Mouse (Mus musculus) G1E-ER4 (cell line): ENCODE results near the gene Ubn2. TPM values are rescaled to one million over a fixed set of nuclear protein-coding genes. Genes with fewer than 3 reads are reported as not detected.

Experiments used
- GATA1 ChIP-seq: IDR thresholded peaks from one replicate; pipeline ENCODE4 v1.8.0; 2012; ENCODE audit warnings: low read length, inconsistent platforms
- polyA plus RNA-seq: library from polyadenylated mRNA; stranded (reverse); fragments of >175 nt; gene quantifications from 2 replicates; pipeline ENCODE4 v1.2.3, GENCODE M21; 2012

Gene Ubn2
- polyA plus RNA-seq, 1 experiment: 5.6 TPM

GRCm38 (mm10) chr6:38532500-38533420, 99.0 kb downstream of the Ubn2 start:
- TF ChIP-seq GATA1: no peak

- TF ChIP-seq GATA1: no peak
Measured at GRCm38 (mm10) chr6:38533428-38534405, 100.0 kb downstream of the Ubn2 start, which contains the start of gene Fmc1. Gene Fmc1, plus strand, starts transcription at chr6:38533502.

GRCm38 (mm10) chr6:38534640-38535365, 101.1 kb downstream of the Ubn2 start:
- TF ChIP-seq GATA1: no peak

GRCm38 (mm10) chr6:38535366-38535690, 101.6 kb downstream of the Ubn2 start:
- no peak for TF ChIP-seq GATA1

- no peak for TF ChIP-seq GATA1
Measured at GRCm38 (mm10) chr6:38535788-38536187, 102.0 kb downstream of the Ubn2 start.

- no peak for TF ChIP-seq GATA1
Measured at GRCm38 (mm10) chr6:38547707-38548106, 114.0 kb downstream of the Ubn2 start.

- TF ChIP-seq GATA1: no peak
Measured at GRCm38 (mm10) chr6:38550250-38551061, 116.7 kb downstream of the Ubn2 start.

- TF ChIP-seq GATA1: no peak
Measured at GRCm38 (mm10) chr6:38551062-38551988, 117.6 kb downstream of the Ubn2 start, which contains the start of gene Luc7l2. Gene Luc7l2, plus strand, starts transcription at chr6:38551334.

- no peak for TF ChIP-seq GATA1
Measured at GRCm38 (mm10) chr6:38551989-38552635, 118.4 kb downstream of the Ubn2 start.

GRCm38 (mm10) chr6:38552636-38553000, 118.9 kb downstream of the Ubn2 start:
- TF ChIP-seq GATA1: no peak

Other genes with a start within 250 kb of the Ubn2 start
- gene D630045J12Rik, start 179.9 kb upstream of the Ubn2 start, polyA plus RNA-seq: 0.02 TPM in 1 of 2 replicates, not detected in the other
- 5.4 and 5.8 TPM in 2 replicates for gene Zc3hav1l, start 134.7 kb upstream of the Ubn2 start, polyA plus RNA-seq
- gene Zc3hav1, start 79.3 kb upstream of the Ubn2 start, polyA plus RNA-seq: 40.9 and 47.7 TPM in 2 replicates
- 0.06 and 0.51 TPM in 2 replicates for gene Ttc26, start 52.5 kb upstream of the Ubn2 start, polyA plus RNA-seq
- 170 and 262 TPM in 2 replicates for gene Fmc1, start 99.6 kb downstream of the Ubn2 start, polyA plus RNA-seq
- 80.4 and 109 TPM in 2 replicates for gene Luc7l2, start 117.4 kb downstream of the Ubn2 start, polyA plus RNA-seq
- not detected in 2 replicates for gene Klrg2, start 203.3 kb downstream of the Ubn2 start, polyA plus RNA-seq
- gene Clec2l, start 229.1 kb downstream of the Ubn2 start, polyA plus RNA-seq: 0.24 and 0.27 TPM in 2 replicates